Mouse (Mus musculus): ENCODE data around the gene M1ap.

- no peak for TF ChIP-seq SIN3A (IDR thresholded peaks at IDR 0.05; ENCODE audit: low read length)
- TF ChIP-seq TCF12 (IDR thresholded peaks at IDR 0.05; ENCODE audit: low read depth, low read length): no peak
- TF ChIP-seq RCOR1 (conservative IDR thresholded peaks at IDR 0.05; ENCODE audit: low read depth, low read length): no peak
- no peak for TF ChIP-seq CHD2 (IDR thresholded peaks at IDR 0.05; ENCODE audit: low read length)
- TF ChIP-seq HCFC1 (IDR thresholded peaks at IDR 0.05; ENCODE audit: low read depth, low read length): no peak
- no peak for TF ChIP-seq TBP (conservative IDR thresholded peaks at IDR 0.05; ENCODE audit: low read depth, low read length)
- TF ChIP-seq ZC3H11A (IDR thresholded peaks at IDR 0.05; ENCODE audit: low read depth, low read length): no peak
- TF ChIP-seq MAX (IDR thresholded peaks at IDR 0.05; ENCODE audit: low read length): no peak
- no peak for TF ChIP-seq CTCF (conservative IDR thresholded peaks at IDR 0.05 in 1 of 2, IDR thresholded peaks at IDR 0.05 in 1 of 2; ENCODE audit: low read depth in 2 of 2, low read length in 2 of 2)
- TF ChIP-seq MAFK (IDR thresholded peaks at IDR 0.05; ENCODE audit: insufficient replicate concordance, low read length): no peak
- no peak for TF ChIP-seq ZNF384 (IDR thresholded peaks at IDR 0.05; ENCODE audit: low read depth, low read length)
- no peak for TF ChIP-seq JUN (IDR thresholded peaks at IDR 0.05; ENCODE audit: insufficient read depth, low read depth, low read length)
Measured at GRCm38 (mm10) chr6:83034463-83035055, 87.9 kb downstream of the M1ap start.

Data from CH12.LX (cell line).